Mouse (Mus musculus): ENCODE measurements at regions not wholly inside any gene's neighbourhood (a gene's known extent, or its start where the extent isn't known, plus 50 kb on each side); places are given as distances from the start of the nearest gene placed in this dataset.

- no peak for DNase-seq (ENCODE audit: low read depth, low spot score)
Measured at GRCm38 (mm10) chr12:29192391-29192790, 335.8 kb upstream of the Myt1l start.

GRCm38 (mm10) chr12:29211946-29212345 lies 316.2 kb upstream of the Myt1l start:
- DNase-seq (ENCODE audit: low read depth, low spot score): no peak

- DNase-seq (ENCODE audit: low read depth, low spot score): no peak
Measured at GRCm38 (mm10) chr12:29213625-29214024, 314.6 kb upstream of the Myt1l start.

- DNase-seq (ENCODE audit: low read depth, low spot score): no peak
Measured at GRCm38 (mm10) chr12:29222099-29222498, 306.1 kb upstream of the Myt1l start.

GRCm38 (mm10) chr12:29226001-29226400 lies 302.2 kb upstream of the Myt1l start:
- DNase-seq (ENCODE audit: low read depth, low spot score): no peak

- DNase-seq (ENCODE audit: low read depth, low spot score): no peak
Measured at GRCm38 (mm10) chr12:29232492-29233447, 295.4 kb upstream of the Myt1l start.

- no peak for DNase-seq (ENCODE audit: low read depth, low spot score)
Measured at GRCm38 (mm10) chr12:29236496-29236895, 291.7 kb upstream of the Myt1l start.

GRCm38 (mm10) chr12:29237516-29237915 lies 290.7 kb upstream of the Myt1l start:
- DNase-seq (ENCODE audit: low read depth, low spot score): no peak

GRCm38 (mm10) chr12:29239482-29239881 lies 288.7 kb upstream of the Myt1l start:
- DNase-seq (ENCODE audit: low read depth, low spot score): no peak

- peak; percentile 61 for DNase-seq (ENCODE audit: low read depth, low spot score)
Measured at GRCm38 (mm10) chr12:29239975-29240374, 288.2 kb upstream of the Myt1l start.

GRCm38 (mm10) chr12:29243087-29243486 lies 285.1 kb upstream of the Myt1l start:
- DNase-seq (ENCODE audit: low read depth, low spot score): no peak

GRCm38 (mm10) chr12:29246041-29246440 lies 282.1 kb upstream of the Myt1l start:
- no peak for DNase-seq (ENCODE audit: low read depth, low spot score)

GRCm38 (mm10) chr12:29247356-29247755 lies 280.8 kb upstream of the Myt1l start:
- DNase-seq (ENCODE audit: low read depth, low spot score): peak; percentile 50

GRCm38 (mm10) chr12:29248459-29248858 lies 279.7 kb upstream of the Myt1l start:
- DNase-seq (ENCODE audit: low read depth, low spot score): no peak

- no peak for DNase-seq (ENCODE audit: low read depth, low spot score)
Measured at GRCm38 (mm10) chr12:29256103-29256502, 272.1 kb upstream of the Myt1l start.

GRCm38 (mm10) chr12:29257011-29257734 lies 271.0 kb upstream of the Myt1l start:
- DNase-seq (ENCODE audit: low read depth, low spot score): no peak

GRCm38 (mm10) chr12:29257735-29258547 lies 270.2 kb upstream of the Myt1l start:
- DNase-seq (ENCODE audit: low read depth, low spot score): no peak

GRCm38 (mm10) chr12:29258548-29258874 lies 269.7 kb upstream of the Myt1l start:
- DNase-seq (ENCODE audit: low read depth, low spot score): no peak

- no peak for DNase-seq (ENCODE audit: low read depth, low spot score)
Measured at GRCm38 (mm10) chr12:29258966-29259365, 269.2 kb upstream of the Myt1l start.

- DNase-seq (ENCODE audit: low read depth, low spot score): no peak
Measured at GRCm38 (mm10) chr12:29274166-29274565, 254.0 kb upstream of the Myt1l start.

GRCm38 (mm10) chr12:29275676-29276075 lies 252.5 kb upstream of the Myt1l start:
- no peak for DNase-seq (ENCODE audit: low read depth, low spot score)

- DNase-seq (ENCODE audit: low read depth, low spot score): no peak
Measured at GRCm38 (mm10) chr12:29279631-29280080, 248.5 kb upstream of the Myt1l start.
